Comparison of ENCODE assay signal across 19 mouse cellular contexts in the genomic region with DNA sequence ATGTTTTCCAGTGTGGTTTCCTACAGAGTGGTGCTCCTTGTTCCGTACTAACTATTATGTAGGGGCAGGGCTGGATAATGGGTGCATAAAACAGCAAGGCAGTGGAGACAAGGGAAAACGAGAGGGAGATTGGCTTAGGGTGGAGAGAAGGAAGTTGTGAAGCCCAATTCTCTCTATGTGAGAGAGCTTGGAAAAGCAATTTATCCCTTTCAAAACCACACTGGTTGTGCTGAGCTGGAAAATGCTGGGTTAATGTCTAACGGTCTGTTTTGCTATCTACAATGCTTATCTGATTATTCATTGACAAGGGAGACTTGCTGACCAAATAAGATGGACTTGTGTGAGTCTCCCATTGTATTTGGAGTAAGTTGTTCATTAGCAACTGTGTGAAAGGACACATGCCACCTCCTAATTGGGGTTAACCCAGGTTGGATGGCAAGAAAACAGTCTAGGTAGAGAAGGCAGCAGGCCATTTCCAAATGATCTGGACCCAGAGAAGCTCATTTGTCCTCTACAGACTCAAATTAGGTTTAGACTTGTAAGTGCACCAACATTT.
DNase-seq lines count a peak whose midpoint lies in the region; ATAC-seq and TF ChIP-seq lines count a peak whose summit lies in the region.
"Had no signal": no experiment of that assay in that cellular context is flagged by ENCODE, and none has a peak within 500 bp of the region (broad histone marks: within the 10 kb centered on the region; RNA-seq: fewer than 3 reads in every experiment).

No protein-coding gene starts in this region.

- H3K27ac ChIP-seq in liver, adult 2 months (replicated peaks; ENCODE audit: insufficient read depth, low read depth, low read length), result no peak overlapping the region
- H3K27ac ChIP-seq in liver, embryonic 11.5 days (ENCODE audit: low read depth, low read length), result no peak overlapping the region
- H3K27ac ChIP-seq in kidney, embryonic 16.5 days (ENCODE audit: low read length), result 0 out of 2 replicates have a peak overlapping the region, but pooled peaks have one; percentile 43
- H3K27ac ChIP-seq in gastrocnemius, adult 2 months, result no peak overlapping the region
- H3K27ac ChIP-seq in lung, postnatal 0 days (ENCODE audit: low read length), result no peak overlapping the region
- H3K27ac ChIP-seq: embryonic facial prominence, embryonic 10.5 days; heart, adult 2 months; hindbrain, embryonic 10.5 days; hindbrain, embryonic 14.5 days had no signal

- TF ChIP-seq CTCF in liver, adult 2 months (IDR thresholded peaks at IDR 0.05; ENCODE audit: low read depth, low read length), result no peak
- no peak for TF ChIP-seq CTCF in gastrocnemius, adult 2 months (IDR thresholded peaks at IDR 0.05)
- TF ChIP-seq CTCF in lung, postnatal 0 days (IDR thresholded peaks at IDR 0.05), result no peak

- intact Hi-C loops in gastrocnemius, adult 2 months (cut with DNase I), result no loop called here

- no peak overlapping the region for H3K4me3 ChIP-seq in liver, adult 2 months (ENCODE audit: insufficient read depth, low read depth, low read length)
- no peak overlapping the region for H3K4me3 ChIP-seq in liver, embryonic 11.5 days (ENCODE audit: low read depth, low read length)
- H3K4me3 ChIP-seq in kidney, embryonic 16.5 days (ENCODE audit: low read length), result no peak overlapping the region
- no peak overlapping the region for H3K4me3 ChIP-seq in gastrocnemius, adult 2 months
- H3K4me3 ChIP-seq in lung, postnatal 0 days (ENCODE audit: low read depth, low read length), result no peak overlapping the region
- H3K4me3 ChIP-seq: embryonic facial prominence, embryonic 10.5 days; heart, adult 2 months; heart, embryonic 12.5 days; hindbrain, embryonic 10.5 days had no signal

- no peaks in the 10 kb centered on the region for H3K9me3 ChIP-seq in liver, embryonic 11.5 days (ENCODE audit: control insufficient read depth, low read length)
- H3K9me3 ChIP-seq in kidney, embryonic 16.5 days (ENCODE audit: low read length), result no peaks in the 10 kb centered on the region
- H3K9me3 ChIP-seq in lung, postnatal 0 days (ENCODE audit: low read length), result no peaks in the 10 kb centered on the region
- H3K9me3 ChIP-seq: embryonic facial prominence, embryonic 10.5 days; heart, embryonic 12.5 days; hindbrain, embryonic 10.5 days had no signal

- no peak overlapping the region for H3K9ac ChIP-seq in liver, adult 2 months (ENCODE audit: low read depth, low read length)
- no peak overlapping the region for H3K9ac ChIP-seq in liver, embryonic 11.5 days (ENCODE audit: low read depth, low read length)
- H3K9ac ChIP-seq in kidney, embryonic 16.5 days (replicated peaks; ENCODE audit: low read length), result no peak overlapping the region
- no peak overlapping the region for H3K9ac ChIP-seq in lung, postnatal 0 days (replicated peaks; ENCODE audit: low read depth)
- H3K9ac ChIP-seq: heart, embryonic 12.5 days; hindbrain, embryonic 14.5 days had no signal

- TF ChIP-seq POLR2A in liver, adult 2 months (IDR thresholded peaks at IDR 0.05; ENCODE audit: extremely low read depth, insufficient read depth, low read length), result no peak

- H3K36me3 ChIP-seq in liver, adult 2 months (ENCODE audit: control insufficient read depth, insufficient read depth, low read length), result no peaks in the 10 kb centered on the region
- no peaks in the 10 kb centered on the region for H3K36me3 ChIP-seq in liver, embryonic 11.5 days (ENCODE audit: control insufficient read depth, insufficient read depth, low read length)
- no peaks in the 10 kb centered on the region for H3K36me3 ChIP-seq in kidney, embryonic 16.5 days (ENCODE audit: insufficient read depth, low read length)
- no peaks in the 10 kb centered on the region for H3K36me3 ChIP-seq in lung, postnatal 0 days (ENCODE audit: insufficient read depth, low read length)
- H3K36me3 ChIP-seq: embryonic facial prominence, embryonic 10.5 days; heart, embryonic 12.5 days; hindbrain, embryonic 10.5 days had no signal

- no peaks in the 10 kb centered on the region; the same call in 1 of the 2 replicates for H3K4me1 ChIP-seq in liver, adult 2 months (ENCODE audit: control insufficient read depth, insufficient read depth, low read length)
- H3K4me1 ChIP-seq in liver, embryonic 11.5 days (replicated peaks; ENCODE audit: control insufficient read depth, insufficient read depth, low read length), result no peaks in the 10 kb centered on the region
- H3K4me1 ChIP-seq in kidney, embryonic 16.5 days (ENCODE audit: insufficient read depth, low read length), result no peaks in the 10 kb centered on the region
- H3K4me1 ChIP-seq in lung, postnatal 0 days (ENCODE audit: insufficient read depth, low read depth, low read length), result no peaks in the 10 kb centered on the region
- H3K4me1 ChIP-seq: embryonic facial prominence, embryonic 10.5 days; heart, embryonic 12.5 days; hindbrain, embryonic 10.5 days had no signal

- no peaks in the 10 kb centered on the region for H3K79me2 ChIP-seq in liver, adult 2 months (ENCODE audit: control insufficient read depth, insufficient read depth, low read length)

- no peak overlapping the region for H3K4me2 ChIP-seq in liver, embryonic 11.5 days
- no peak overlapping the region for H3K4me2 ChIP-seq in kidney, embryonic 16.5 days (replicated peaks; ENCODE audit: low read depth, low read length)
- H3K4me2 ChIP-seq in lung, postnatal 0 days (replicated peaks; ENCODE audit: low read depth, low read length), result no peak overlapping the region
- H3K4me2 ChIP-seq: heart, embryonic 12.5 days; hindbrain, embryonic 14.5 days had no signal

- ATAC-seq in liver, embryonic 11.5 days (replicated peaks; ENCODE audit: low FRiP score), result no peak
- ATAC-seq in kidney, embryonic 16.5 days (ENCODE audit: low FRiP score, low TSS enrichment), result peak; percentile 71
- no peak for ATAC-seq in frontal cortex, adult (ENCODE audit: low TSS enrichment)
- no peak for ATAC-seq in lung, postnatal 0 days
- ATAC-seq: forebrain, embryonic 14.5 days had no signal

- 49% methylated on average over 3 of the region's 3 CpGs for WGBS in liver, adult 2 months
- 65% methylated on average over 3 of the region's 3 CpGs for WGBS in liver, embryonic 11.5 days
- WGBS in kidney, embryonic 16.5 days, result 58% methylated on average over 3 of the region's 3 CpGs
- 65% methylated on average over 3 of the region's 3 CpGs for WGBS in lung, postnatal 0 days

- DNase-seq in liver, adult 2 months (ENCODE audit: extremely low read depth, low read depth, low spot score), result peak; percentile 59
- no peak for DNase-seq in liver, embryonic 11.5 days (ENCODE audit: low spot score)
- peak; percentile 82 for DNase-seq in kidney, adult 9 months
- DNase-seq in gastrocnemius, adult 2 months, result no peak
- no peak for DNase-seq in lung, postnatal 0 days (ENCODE audit: low spot score)
- DNase-seq: adrenal gland, adult 2 months; adrenal gland, postnatal 25 days; cerebellum, adult 18-20 months; cerebellum, adult 9-11 months; cerebellum, postnatal 36 days; gastrocnemius, postnatal 10 days; heart, adult 2 months had no signal

- H3K27me3 ChIP-seq in liver, adult 2 months (ENCODE audit: control insufficient read depth, insufficient read depth, low read length), result no peaks in the 10 kb centered on the region
- no peaks in the 10 kb centered on the region for H3K27me3 ChIP-seq in liver, embryonic 11.5 days (replicated peaks; ENCODE audit: control insufficient read depth, insufficient read depth, low read length)
- H3K27me3 ChIP-seq in kidney, embryonic 16.5 days (ENCODE audit: insufficient read depth, low read length), result no peaks in the 10 kb centered on the region
- H3K27me3 ChIP-seq in lung, postnatal 0 days (replicated peaks; ENCODE audit: insufficient read depth, low read length), result no peaks in the 10 kb centered on the region
- H3K27me3 ChIP-seq: heart, embryonic 12.5 days had no signal

- no peak for TF ChIP-seq EP300 in lung, postnatal 0 days (IDR thresholded peaks at IDR 0.05)

Comparison
In these comparisons a context has a peak if more than half of its experiments do, and no peak if none do; other contexts are left out.
1. DNase-seq: peak in liver, adult 2 months (single experiment) and kidney, adult 9 months (single experiment); none in liver, embryonic 11.5 days (single experiment), gastrocnemius, adult 2 months (single experiment) and lung, postnatal 0 days (single experiment).